28 mouse cellular contexts compared by ENCODE assay signal in the genomic region with DNA sequence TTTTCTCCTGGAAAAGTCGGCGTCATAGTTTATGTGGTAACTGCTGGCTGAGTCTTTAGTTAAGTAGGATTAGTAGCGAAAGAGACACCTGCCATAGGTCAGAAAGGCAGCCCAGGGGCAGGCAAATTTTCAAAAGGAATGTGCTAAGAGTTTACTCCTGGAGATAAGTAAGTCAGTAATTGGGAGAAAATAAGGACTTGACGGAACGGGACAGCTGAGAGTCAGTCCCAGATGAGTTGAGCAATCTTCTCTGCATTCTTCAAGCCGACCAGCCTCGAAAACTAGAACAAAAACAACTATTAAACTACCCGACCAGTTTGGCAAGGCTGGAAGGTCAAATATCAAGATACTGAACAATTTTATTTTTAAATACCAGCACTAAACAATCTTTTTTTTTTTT. TPM values are rescaled to one million over a fixed set of nuclear protein-coding genes. Genes with fewer than 3 reads are reported as not detected.
DNase-seq lines count a peak whose midpoint lies in the region.
"Had no signal": no experiment of that assay in that cellular context is flagged by ENCODE, and none has a peak within 500 bp of the region (broad histone marks: within the 10 kb centered on the region; RNA-seq: fewer than 3 reads in every experiment).

No protein-coding gene starts in this region.

- intact Hi-C loops in heart, postnatal 10 days (cut with DNase I) = no loop called here

- no peaks in the 10 kb centered on the region for H3K27me3 ChIP-seq in forebrain, embryonic 10.5 days (ENCODE audit: poor library complexity, severe bottlenecking)
- H3K27me3 ChIP-seq: embryonic facial prominence, embryonic 13.5 days; forebrain, embryonic 12.5 days; heart, embryonic 13.5 days; intestine, embryonic 15.5 days; limb, embryonic 15.5 days had no signal

- no peak overlapping the region for H3K4me3 ChIP-seq in forebrain, embryonic 10.5 days
- H3K4me3 ChIP-seq: embryonic facial prominence, embryonic 13.5 days; forebrain, embryonic 12.5 days; heart, embryonic 13.5 days; intestine, embryonic 15.5 days; layer of hippocampus, adult 2 months; left cerebral cortex, adult 2 months; limb, embryonic 15.5 days; liver, embryonic 13.5 days had no signal

- H3K27ac ChIP-seq in forebrain, embryonic 10.5 days = no peak overlapping the region
- H3K27ac ChIP-seq: embryonic facial prominence, embryonic 13.5 days; forebrain, embryonic 12.5 days; heart, embryonic 13.5 days; intestine, embryonic 15.5 days; layer of hippocampus, adult 2 months; left cerebral cortex, adult 2 months; limb, embryonic 15.5 days; liver, embryonic 13.5 days; macrophage; stomach, postnatal 0 days had no signal

- DNase-seq in gastrocnemius, adult 18-20 months (ENCODE audit: low spot score) = peak; percentile 27
- no peak for DNase-seq in gastrocnemius, postnatal 10 days
- peak; percentile 25 to 35 for DNase-seq in heart, adult 9 months (ENCODE audit: low spot score in 2 of 2)
- no peak for DNase-seq in heart, postnatal 10 days
- DNase-seq in adipocyte (ENCODE audit: low spot score) = peak; percentile 55
- peak; percentile 43 for DNase-seq in lung, postnatal 36 days
- no peak for DNase-seq in urinary bladder, postnatal 14 days (ENCODE audit: low spot score)
- DNase-seq in forebrain, embryonic 10.5 days (ENCODE audit: extremely low spot score, low spot score) = no peak
- DNase-seq: adrenal gland, adult 8-10 months; cerebellum, adult 11 months; cerebellum, adult 9-11 months; embryo, embryonic 11 days; kidney, adult 2 months; liver, embryonic 13.5 days; midbrain, embryonic 14.5 days; right cerebral cortex, postnatal 25 days; spleen, adult 18-20 months; thymus, adult 18-20 months; thymus, postnatal 25 days had no signal

- H3K36me3 ChIP-seq in forebrain, embryonic 10.5 days (replicated peaks) = no peaks in the 10 kb centered on the region
- H3K36me3 ChIP-seq: embryonic facial prominence, embryonic 13.5 days; forebrain, embryonic 12.5 days; heart, embryonic 13.5 days; intestine, embryonic 15.5 days; limb, embryonic 15.5 days; liver, embryonic 13.5 days had no signal

- 67% methylated on average over 8 of the region's 8 CpGs for WGBS in forebrain, embryonic 10.5 days

- H3K4me1 ChIP-seq in forebrain, embryonic 10.5 days = peaks cover 5% of the 10 kb centered on the region
- H3K4me1 ChIP-seq: embryonic facial prominence, embryonic 13.5 days; forebrain, embryonic 12.5 days; intestine, embryonic 15.5 days; liver, embryonic 13.5 days had no signal

- H3K9me3 ChIP-seq in forebrain, embryonic 10.5 days = no peaks in the 10 kb centered on the region
- H3K9me3 ChIP-seq: embryonic facial prominence, embryonic 13.5 days; forebrain, embryonic 12.5 days; heart, embryonic 13.5 days; intestine, embryonic 15.5 days; limb, embryonic 15.5 days; liver, embryonic 13.5 days had no signal

RNA-seq across cellular contexts. Expression of a gene that starts 17.8 kb away (rescaled TPM):
- total RNA-seq in gastrocnemius, adult 18-20 months (2021) = 1 to 10 TPM; 7.0 to 7.8 TPM
- total RNA-seq in gastrocnemius, postnatal 10 days (2021) = 10 to 100 TPM; 31.7 to 38.8 TPM
- total RNA-seq in heart, postnatal 10 days (2021) = 10 to 100 TPM; 34.6 to 35.5 TPM
- polyA plus RNA-seq in forebrain, embryonic 10.5 days (2016; fragmentation: Nextera tagmentation; extraction: Ambion mirVana) = 4.2 and 5.7 TPM in 2 replicates

Comparison
In these comparisons a context has a peak if more than half of its experiments do, and no peak if none do; other contexts are left out.
1. DNase-seq: peak in gastrocnemius, adult 18-20 months (single experiment), heart, adult 9 months (2 of 2), adipocyte (single experiment) and lung, postnatal 36 days (single experiment); none in gastrocnemius, postnatal 10 days (single experiment), heart, postnatal 10 days (0 of 2), urinary bladder, postnatal 14 days (single experiment) and forebrain, embryonic 10.5 days (single experiment).